Mouse (Mus musculus) limb, embryonic 11.5 days (tissue): ENCODE results near the gene H2-Q1. TPM values are rescaled to one million over a fixed set of nuclear protein-coding genes. Genes with fewer than 3 reads are reported as not detected.

ENCODE experiments used
- ATAC-seq: fragments of 200-750 bp; cut with Nextera tagmentation; 2 replicates; pipeline ENCODE4 v1.8.0; 2017; ENCODE audit warnings: low read depth; ENCODE audit not compliant: insufficient number of reproducible peaks, low FRiP score, low TSS enrichment
- DNase-seq: peaks from one replicate; pipeline ENCODE4 v3.0.0-alpha.2; 2015; ENCODE audit warnings: low spot score
- H3K27ac ChIP-seq: fragments of 300-500 bp; sonication (generic); replicated peaks from 2 replicates; pipeline ENCODE4 v1.5.1; 2014; ENCODE audit warnings: low read depth, mild to moderate bottlenecking, low read length
- H3K27me3 ChIP-seq: fragments of 300-500 bp; sonication (generic); 2 replicates; pipeline ENCODE4 v1.6.1; 2014; ENCODE audit warnings: mild to moderate bottlenecking, low read length, mixed read lengths; ENCODE audit not compliant: control insufficient read depth, insufficient read depth
- H3K36me3 ChIP-seq: fragments of 300-500 bp; sonication (generic); 2 replicates; pipeline ENCODE4 v1.6.1; 2014; ENCODE audit warnings: mild to moderate bottlenecking, low read length, moderate library complexity, mixed read lengths; ENCODE audit not compliant: control insufficient read depth, insufficient read depth
- H3K4me1 ChIP-seq: fragments of 300-500 bp; sonication (generic); 2 replicates; pipeline ENCODE4 v1.6.1; 2014; ENCODE audit warnings: low read length, mixed read lengths; ENCODE audit not compliant: control insufficient read depth, insufficient read depth
- H3K4me2 ChIP-seq: fragments of 300-500 bp; sonication (generic); 2 replicates; pipeline ENCODE4 v1.6.1; 2014; ENCODE audit warnings: low read depth, mild to moderate bottlenecking, moderate library complexity; ENCODE audit not compliant: severe bottlenecking
- H3K4me3 ChIP-seq: fragments of 300-500 bp; sonication (generic); 2 replicates; pipeline ENCODE4 v1.5.1; 2014; ENCODE audit warnings: low read depth, low read length
- H3K9ac ChIP-seq: fragments of 300-500 bp; sonication (generic); 2 replicates; pipeline ENCODE4 v1.6.1; 2014; ENCODE audit warnings: mild to moderate bottlenecking, low read length
- H3K9me3 ChIP-seq: fragments of 300-500 bp; sonication (generic); 2 replicates; pipeline ENCODE4 v1.6.1; 2016; ENCODE audit warnings: low read length; ENCODE audit not compliant: control insufficient read depth
- WGBS: fragments of 180-500 bp; shearing (Covaris S2); extraction: QIAGEN DNeasy Blood & Tissue Kit; methylation state at CpG from one replicate; pipeline ENCODE4 v1.1.7; 2014; 5-methylcytosine and 5-hydroxymethylcytosine counted together
- polyA plus RNA-seq: library from polyadenylated mRNA; unstranded; fragments of >200 nt; fragmentation: Nextera tagmentation; extraction: Ambion mirVana; gene quantifications from 2 replicates; pipeline ENCODE4 v1.2.1, GENCODE M21; 2014

The H2-Q1 gene
- polyA plus RNA-seq: not detected in 2 replicates

- Histone ChIP-seq H3K36me3 (no peaks in the 10 kb centered on the region), H3K4me2 (peak within 1 kb of the TSS; percentile 41), H3K27me3 (peaks cover 25% of the 10 kb centered on the region), H3K4me1 (no peaks in the 10 kb centered on the region), H3K4me3 (peak within 1 kb of the TSS; percentile 27), H3K27ac (no peak within 1 kb of the TSS), H3K9ac (no peak within 1 kb of the TSS), H3K9me3 (no peaks in the 10 kb centered on the region)
- under 1% methylated on average over 55 of the region's 55 CpGs for WGBS
- DNase-seq (peak; percentile 32), ATAC-seq (no peak)
Measured at GRCm38 (mm10) chr17:35320327-35321081, at the start of gene H2-Q1. Gene H2-Q1, plus strand, starts transcription at chr17:35320405.

GRCm38 (mm10) chr17:35272249-35272648 lies 48.0 kb upstream of the H2-Q1 start:
- H3K9me3 ChIP-seq: no peaks in the 10 kb centered on the region
- peaks cover 8% of the 10 kb centered on the region for H3K27me3 ChIP-seq
- H3K9ac ChIP-seq: no peak overlapping the region
- no peak overlapping the region for H3K4me2 ChIP-seq
- no peak overlapping the region for H3K4me3 ChIP-seq
- 69% methylated on average over 3 of the region's 3 CpGs for WGBS
- no peak for DNase-seq
- H3K4me1 ChIP-seq: no peaks in the 10 kb centered on the region
- no peaks in the 10 kb centered on the region for H3K36me3 ChIP-seq
- ATAC-seq: no peak
- H3K27ac ChIP-seq: no peak overlapping the region

- 7% methylated on average over 11 of the region's 11 CpGs for WGBS
- ATAC-seq: no peak
Measured at GRCm38 (mm10) chr17:35274770-35275169, 45.4 kb upstream of the H2-Q1 start.

GRCm38 (mm10) chr17:35276304-35276864 lies 43.8 kb upstream of the H2-Q1 start:
- no peaks in the 10 kb centered on the region for H3K4me1 ChIP-seq
- no peak overlapping the region for H3K4me3 ChIP-seq
- peaks cover 8% of the 10 kb centered on the region for H3K27me3 ChIP-seq
- H3K9me3 ChIP-seq: no peaks in the 10 kb centered on the region
- WGBS: 18% methylated on average over 13 of the region's 13 CpGs
- H3K27ac ChIP-seq: no peak overlapping the region
- H3K36me3 ChIP-seq: no peaks in the 10 kb centered on the region
- H3K4me2 ChIP-seq: no peak overlapping the region
- no peak overlapping the region for H3K9ac ChIP-seq
- DNase-seq: no peak
- no peak for ATAC-seq

More at GRCm38 (mm10) chr17:35274770-35275169, 45.4 kb upstream of the H2-Q1 start:
- Histone ChIP-seq H3K9ac (no peak overlapping the region), H3K4me1 (no peaks in the 10 kb centered on the region), H3K4me3 (no peak overlapping the region), H3K36me3 (no peaks in the 10 kb centered on the region), H3K4me2 (no peak overlapping the region), H3K27me3 (peaks cover 8% of the 10 kb centered on the region), H3K9me3 (no peaks in the 10 kb centered on the region), H3K27ac (no peak overlapping the region)
- peak; percentile 86 for DNase-seq

- Histone ChIP-seq H3K27ac (no peak overlapping the region), H3K27me3 (peaks cover 8% of the 10 kb centered on the region), H3K9me3 (no peaks in the 10 kb centered on the region), H3K4me3 (no peak overlapping the region), H3K4me1 (no peaks in the 10 kb centered on the region), H3K36me3 (no peaks in the 10 kb centered on the region), H3K4me2 (no peak overlapping the region), H3K9ac (no peak overlapping the region)
- DNase-seq (no peak), ATAC-seq (no peak)
- whole genome bisulfite sequencing: 92% methylated on average over 8 of the region's 8 CpGs
Measured at GRCm38 (mm10) chr17:35278049-35278448, 42.2 kb upstream of the H2-Q1 start.

GRCm38 (mm10) chr17:35278957-35279688 lies 41.1 kb upstream of the H2-Q1 start:
- ATAC-seq (no peak), DNase-seq (no peak)
- H3K4me2 ChIP-seq: no peak overlapping the region
- H3K9me3 ChIP-seq: no peaks in the 10 kb centered on the region
- no peak overlapping the region for H3K27ac ChIP-seq
- no peaks in the 10 kb centered on the region for H3K4me1 ChIP-seq
- WGBS: 86% methylated on average over 13 of the region's 13 CpGs
- no peak overlapping the region for H3K9ac ChIP-seq
- H3K4me3 ChIP-seq: no peak overlapping the region
- H3K27me3 ChIP-seq: peaks cover 8% of the 10 kb centered on the region
- no peaks in the 10 kb centered on the region for H3K36me3 ChIP-seq

- Histone ChIP-seq H3K27me3 (peaks cover 8% of the 10 kb centered on the region), H3K9ac (no peak overlapping the region), H3K4me3 (no peak overlapping the region), H3K4me1 (no peaks in the 10 kb centered on the region), H3K27ac (no peak overlapping the region), H3K4me2 (no peak overlapping the region), H3K9me3 (no peaks in the 10 kb centered on the region), H3K36me3 (no peaks in the 10 kb centered on the region)
- WGBS: 78% methylated on average over 3 of the region's 3 CpGs
- DNase-seq (no peak), ATAC-seq (no peak)
Measured at GRCm38 (mm10) chr17:35280276-35280675, 39.9 kb upstream of the H2-Q1 start.

GRCm38 (mm10) chr17:35285431-35285830 lies 34.8 kb upstream of the H2-Q1 start:
- H3K9me3 ChIP-seq: no peaks in the 10 kb centered on the region
- no peak for ATAC-seq
- no peaks in the 10 kb centered on the region for H3K27me3 ChIP-seq
- H3K4me2 ChIP-seq: no peak overlapping the region
- no peak overlapping the region for H3K4me3 ChIP-seq
- no peak for DNase-seq
- no peak overlapping the region for H3K27ac ChIP-seq
- H3K36me3 ChIP-seq: no peaks in the 10 kb centered on the region
- H3K4me1 ChIP-seq: no peaks in the 10 kb centered on the region
- H3K9ac ChIP-seq: no peak overlapping the region
